Mouse (Mus musculus): ENCODE measurements around the gene Med29. TPM values are rescaled to one million over a fixed set of nuclear protein-coding genes. Genes with fewer than 3 reads are reported as not detected.

Gene Med29
- total and polyA plus RNA-seq, 3 experiments, result 31.1 to 39.6 TPM; not detected in 1

DNA sequence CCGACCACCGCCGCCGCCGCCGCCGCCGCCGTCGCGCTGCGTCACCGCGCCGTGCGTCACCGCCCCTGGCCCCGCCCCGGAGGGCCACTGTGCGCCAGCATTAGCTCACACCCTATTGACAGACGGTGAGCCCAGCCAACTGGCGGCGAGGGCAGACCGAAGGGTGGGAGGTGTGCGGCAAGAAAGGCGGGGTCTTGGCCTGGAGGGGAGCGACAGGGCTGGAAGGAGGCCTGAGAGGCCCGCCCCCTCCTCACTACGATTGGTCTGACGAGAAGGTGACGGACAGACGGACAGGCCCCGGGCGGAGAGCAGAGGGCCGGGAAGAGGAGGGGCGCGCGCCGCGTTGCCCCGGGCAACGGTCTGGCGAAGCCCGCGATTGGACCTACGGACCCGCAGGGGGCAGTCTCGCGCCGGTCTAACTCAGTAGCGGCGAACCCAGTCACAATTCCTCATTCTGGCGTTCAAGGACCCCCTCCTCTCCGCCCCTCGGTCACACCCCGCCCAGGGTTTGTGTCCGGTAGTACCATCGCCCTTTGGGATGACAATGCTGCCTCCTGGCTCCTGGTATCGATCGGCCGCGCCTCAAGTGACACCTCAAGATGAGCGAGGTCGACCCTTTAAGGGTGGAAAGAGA is 43.9 kb upstream of the Med29 start:
- Histone ChIP-seq H3K27ac (ENCODE audit: control insufficient read depth, low read depth, low read length) (peak overlapping the region; percentile 83), H3K9ac (ENCODE audit: control insufficient read depth, low read depth, low read length, poor library complexity, severe bottlenecking) (peak overlapping the region; percentile 86), H3K4me3 (ENCODE audit: control insufficient read depth in 1 of 2, insufficient read depth in 1 of 2, low read depth in 2 of 2, low read length in 2 of 2) (peak overlapping the region; percentile 65 to 78), H3K79me2 (ENCODE audit: control insufficient read depth, insufficient read depth, low read length, poor library complexity) (peaks cover 8% of the 10 kb centered on the region), H3K27me3 (ENCODE audit: control insufficient read depth in 1 of 2, insufficient read depth in 2 of 2, low read length in 2 of 2) (no peaks in the 10 kb centered on the region), H3K9me3 (replicated peaks; ENCODE audit: insufficient read depth, low read length) (no peaks in the 10 kb centered on the region), H3K36me3 (ENCODE audit: control insufficient read depth in 1 of 2, insufficient read depth in 2 of 2, low read length in 2 of 2) (peaks cover 0 to 54% of the 10 kb centered on the region in 2 experiments; a peak in 2 of 4 replicates), H3K4me1 (ENCODE audit: control insufficient read depth in 1 of 2, insufficient read depth in 2 of 2, low read length in 2 of 2) (peaks cover 31 to 48% of the 10 kb centered on the region in 2 experiments)
- no peak for TF ChIP-seq RCOR1 (IDR thresholded peaks at IDR 0.05; ENCODE audit: low read depth, low read length)
- no peak for TF ChIP-seq TAL1 (IDR thresholded peaks at IDR 0.05; ENCODE audit: low read length)
- TF ChIP-seq MYC (IDR thresholded peaks at IDR 0.05; ENCODE audit: low read depth, low read length), result no peak
- no peak for TF ChIP-seq ZNF384 (IDR thresholded peaks at IDR 0.05; ENCODE audit: low read depth, low read length)
- no peak for TF ChIP-seq ZMIZ1 (IDR thresholded peaks at IDR 0.05; ENCODE audit: low read depth, low read length)
- peak; percentile 45; the same call in 1 of the 2 replicates for TF ChIP-seq NRF1 (IDR thresholded peaks at IDR 0.05; ENCODE audit: insufficient read depth, low read depth, low read length, poor library complexity, severe bottlenecking)
- peak; percentile 66 for TF ChIP-seq HCFC1 (IDR thresholded peaks at IDR 0.05; ENCODE audit: low read depth, low read length)
- TF ChIP-seq GABPA (IDR thresholded peaks at IDR 0.05; ENCODE audit: low read depth, low read length), result no peak
- TF ChIP-seq CHD1 (IDR thresholded peaks at IDR 0.05; ENCODE audit: low read depth, low read length), result no peak
- no peak for TF ChIP-seq MEF2A (IDR thresholded peaks at IDR 0.05; ENCODE audit: extremely low read depth, insufficient replicate concordance, low read depth, low read length, poor library complexity, severe bottlenecking)
- TF ChIP-seq ETS1 (IDR thresholded peaks at IDR 0.05; ENCODE audit: low read depth, low read length), result no peak
- peak; percentile 44 to 66; a peak in 3 of 4 replicates for TF ChIP-seq POLR2A (IDR thresholded peaks at IDR 0.05; ENCODE audit: control insufficient read depth in 1 of 2, insufficient read depth in 1 of 2, low read depth in 1 of 2, low read length in 2 of 2, poor library complexity in 1 of 2)
- TF ChIP-seq POLR2AphosphoS5 (IDR thresholded peaks at IDR 0.05; ENCODE audit: borderline replicate concordance, low read depth, low read length), result no peak
- peak; percentile 62 for TF ChIP-seq SIN3A (IDR thresholded peaks at IDR 0.05; ENCODE audit: low read length)
- TF ChIP-seq CTCF (IDR thresholded peaks at IDR 0.05 in 2 of 3, conservative IDR thresholded peaks at IDR 0.05 in 1 of 3; ENCODE audit: control insufficient read depth in 1 of 3, insufficient read depth in 1 of 3, low read depth in 2 of 3, low read length in 3 of 3, poor library complexity in 1 of 3, severe bottlenecking in 1 of 3), result peak in 2 of 3 experiments; percentile 75 to 81; a peak in 5 of 6 replicates
- no peak for TF ChIP-seq EP300 (IDR thresholded peaks at IDR 0.05; ENCODE audit: low read depth in 1 of 2, low read length in 2 of 2)
- TF ChIP-seq RAD21 (IDR thresholded peaks at IDR 0.05; ENCODE audit: low read depth, low read length), result no peak
- TF ChIP-seq SMC3 (IDR thresholded peaks at IDR 0.05; ENCODE audit: low read depth, low read length), result peak; percentile 29; the same call in 1 of the 2 replicates
- no peak for TF ChIP-seq POLR2AphosphoS2 (IDR thresholded peaks at IDR 0.05; ENCODE audit: low read length)
- no peak for TF ChIP-seq MAX (IDR thresholded peaks at IDR 0.05; ENCODE audit: low read length)
- peak; percentile 91 for TF ChIP-seq MAZ (IDR thresholded peaks at IDR 0.05; ENCODE audit: low read depth, low read length)
- TF ChIP-seq GATA1 (IDR thresholded peaks at IDR 0.05; ENCODE audit: low read depth, low read length), result no peak
- no peak for TF ChIP-seq E2F4 (IDR thresholded peaks at IDR 0.05; ENCODE audit: borderline replicate concordance, low read depth, low read length)
- TF ChIP-seq USF2 (IDR thresholded peaks at IDR 0.05; ENCODE audit: borderline replicate concordance in 1 of 2, insufficient read depth in 1 of 2, low read depth in 1 of 2, low read length in 2 of 2), result no peak
- TF ChIP-seq MXI1 (IDR thresholded peaks at IDR 0.05; ENCODE audit: low read depth, low read length), result no peak
- TF ChIP-seq TBP (IDR thresholded peaks at IDR 0.05; ENCODE audit: low read depth, low read length), result peak; percentile 20; the same call in 1 of the 2 replicates
- TF ChIP-seq ZKSCAN1 (IDR thresholded peaks at IDR 0.05; ENCODE audit: low read depth, low read length), result no peak
- no peak for TF ChIP-seq KAT2A (conservative IDR thresholded peaks at IDR 0.05; ENCODE audit: low read depth, low read length)
- no peak for TF ChIP-seq BHLHE40 (IDR thresholded peaks at IDR 0.05; ENCODE audit: borderline replicate concordance, low read depth, low read length)
- TF ChIP-seq USF1 (IDR thresholded peaks at IDR 0.05; ENCODE audit: low read depth, low read length), result no peak
- TF ChIP-seq JUND (IDR thresholded peaks at IDR 0.05; ENCODE audit: low read depth, low read length), result no peak
- 0 out of 2 replicates have a peak, but pooled peaks have one; percentile 39 for TF ChIP-seq UBTF (IDR thresholded peaks at IDR 0.05; ENCODE audit: borderline replicate concordance, insufficient read depth, low read depth, low read length)
- TF ChIP-seq ELF1 (IDR thresholded peaks at IDR 0.05; ENCODE audit: low read depth, low read length), result peak; percentile 62
- peak; percentile 66 for TF ChIP-seq CHD2 (IDR thresholded peaks at IDR 0.05; ENCODE audit: low read length)
- TF ChIP-seq ZC3H11A (IDR thresholded peaks at IDR 0.05; ENCODE audit: low read depth, low read length), result no peak
- no peak for TF ChIP-seq TCF12 (IDR thresholded peaks at IDR 0.05; ENCODE audit: low read depth, low read length)
- DNase-seq (ENCODE audit: low read depth, low spot score), result peak; percentile 100
